Mouse (Mus musculus): ENCODE data around the gene Cldn20.

GRCm38 (mm10) chr17:3498580-3498979, 33.8 kb upstream of the Cldn20 start:
- TF ChIP-seq GATA1 (IDR thresholded peaks at IDR 0.05; ENCODE audit: borderline replicate concordance, low read length) (no peak), FLI1 (IDR thresholded peaks at IDR 0.05; ENCODE audit: low read length) (no peak)
